Mouse (Mus musculus) testis, adult 2 months (tissue): ENCODE measurements at regions not wholly inside any gene's neighbourhood (a gene's known extent, or its start where the extent isn't known, plus 50 kb on each side); places are given as distances from the start of the nearest gene placed in this dataset.

Source experiments
- CTCF ChIP-seq: fragments of 200-500 bp; IDR thresholded peaks from 2 replicates; pipeline ENCODE4 v1.5.1; 2012; ENCODE audit warnings: low read depth, mild to moderate bottlenecking, inconsistent platforms, low read length, moderate library complexity; ENCODE audit not compliant: control insufficient read depth, insufficient read depth, insufficient replicate concordance
- POLR2A ChIP-seq: fragments of 200-500 bp; IDR thresholded peaks from 2 replicates; pipeline ENCODE4 v1.6.1; 2012; ENCODE audit warnings: low read depth, mild to moderate bottlenecking, inconsistent platforms, low read length, moderate library complexity; ENCODE audit not compliant: control insufficient read depth

DNA sequence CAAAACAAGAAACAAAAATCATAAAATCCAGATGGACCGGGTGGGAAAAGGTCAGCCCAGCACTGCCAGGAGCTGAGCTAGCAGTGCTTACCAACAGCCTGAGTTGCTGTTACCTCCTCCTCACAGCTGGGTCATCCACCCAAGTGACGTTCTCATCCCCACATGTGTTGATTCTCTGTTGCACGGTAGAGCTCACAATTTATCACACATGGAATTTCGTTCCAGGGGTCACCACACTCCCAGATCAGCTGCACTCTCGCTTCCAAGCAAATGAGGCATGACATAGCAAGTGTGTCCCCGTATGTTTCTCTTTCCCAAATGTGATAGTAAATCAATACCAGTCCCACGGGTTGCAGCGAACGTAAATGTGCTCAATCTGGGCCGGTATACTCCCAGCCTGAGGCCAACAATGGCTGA, 445.1 kb upstream of the Mctp2 start:
- TF ChIP-seq CTCF (no peak), POLR2A (no peak)
